Mouse (Mus musculus) gastrocnemius, postnatal 14 days (tissue): Measurements from ENCODE around the gene Plpp7. TPM values are rescaled to one million over a fixed set of nuclear protein-coding genes. Genes with fewer than 3 reads are reported as not detected.

Source experiments
- DNase-seq: peaks from one replicate; pipeline ENCODE4 v3.0.0; 2021; ENCODE audit warnings: mixed read lengths
- intact Hi-C: fragments of 180-260 bp; cut with DNase I; formaldehyde crosslinking; loops from one replicate; pipeline ENCODE4 v1.15.1; 2025; ENCODE audit warnings: low total_unique reads
- long read RNA-seq, 2 experiments: library from polyadenylated mRNA; stranded (forward); transcript quantifications; one replicate each; pipeline ENCODE4 v2.0.0; 2021
- total RNA-seq, 2 experiments: library from RNA; stranded (reverse); gene quantifications; 2 replicates each; pipeline ENCODE4 v1.2.3; 2021

Plpp7 gene
- 100 to 1,000 TPM in 1 of 2 experiments, 10 to 100 TPM in 1; 87.5 to 102 TPM for total RNA-seq
- long read RNA-seq, experiment 1, transcript Plpp7-201 (2 exons, 1,947 nt) = major isoform, 98 of 108 reads
- long read RNA-seq, experiment 1, partial matches to known transcripts = 0 of 108 reads
- long read RNA-seq, experiment 1, other reads (novel, unspliced or antisense) = 8 of 108 reads
- long read RNA-seq, experiment 2, transcript Plpp7-201 (2 exons, 1,947 nt) = major isoform, 152 of 161 reads
- long read RNA-seq, experiment 2, partial matches to known transcripts = 6 of 161 reads
- long read RNA-seq, experiment 2, other reads (novel, unspliced or antisense) = 3 of 161 reads

DNA sequence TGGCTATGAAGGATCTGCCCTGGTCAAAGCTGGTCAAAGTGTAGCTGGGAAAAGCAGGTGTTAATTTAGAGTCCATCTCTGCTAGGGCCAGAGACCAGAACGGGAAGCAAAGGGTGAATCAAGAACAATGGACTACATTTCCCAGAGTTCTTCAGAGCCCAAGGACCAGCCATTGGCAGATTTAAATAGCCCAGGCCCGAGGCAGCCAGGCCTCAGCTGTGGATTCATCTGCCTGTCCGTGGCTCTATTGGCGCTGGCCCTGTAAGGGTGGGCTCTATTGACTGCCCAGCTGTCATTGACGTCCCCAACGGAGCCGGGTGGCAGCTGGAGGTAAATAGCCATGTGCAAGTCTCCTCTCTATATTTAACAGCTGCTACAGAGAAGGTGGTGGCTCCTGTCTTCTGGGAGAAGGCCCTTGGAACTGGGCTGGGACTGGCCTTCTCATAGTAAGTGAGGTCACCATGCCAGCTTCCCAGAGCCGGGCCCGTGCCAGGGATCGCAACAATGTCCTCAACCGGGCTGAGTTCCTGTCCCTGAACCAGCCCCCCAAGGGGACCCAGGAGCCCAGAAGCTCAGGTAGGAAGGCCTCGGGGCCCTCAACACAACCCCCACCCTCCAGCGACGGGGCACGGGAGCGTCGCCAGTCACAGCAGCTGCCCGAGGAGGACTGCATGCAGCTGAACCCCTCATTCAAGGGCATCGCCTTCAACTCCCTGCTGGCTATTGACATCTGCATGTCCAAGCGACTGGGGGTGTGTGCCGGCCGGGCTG, at the start of gene Plpp7:
Gene Plpp7 (plus strand): TSS at position 178 of the 771 bp plus-strand sequence.
- intact Hi-C loops = no loop called here
- peak; percentile 86 for DNase-seq

DNA sequence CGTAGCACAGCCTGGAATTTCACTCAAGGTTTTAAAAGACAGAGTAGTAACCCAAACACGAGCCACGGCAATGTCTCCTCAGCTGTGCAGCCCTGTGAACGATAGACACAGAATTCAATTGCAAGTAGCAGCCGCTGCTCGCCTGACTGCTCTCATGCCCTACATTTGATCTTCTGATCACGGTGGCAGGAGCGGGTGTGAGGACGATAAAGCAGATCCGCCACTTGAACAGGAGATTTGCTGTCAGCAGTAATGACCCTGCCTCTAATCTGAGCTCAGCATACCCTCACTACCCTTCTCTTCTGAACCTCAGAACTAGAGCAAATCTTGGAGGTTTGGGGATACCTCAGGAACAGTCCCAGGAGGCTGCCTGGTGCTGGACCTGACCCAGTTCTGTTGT, 49.3 kb upstream of the Plpp7 start:
- no peak for DNase-seq
- intact Hi-C loops = no loop called here

DNA sequence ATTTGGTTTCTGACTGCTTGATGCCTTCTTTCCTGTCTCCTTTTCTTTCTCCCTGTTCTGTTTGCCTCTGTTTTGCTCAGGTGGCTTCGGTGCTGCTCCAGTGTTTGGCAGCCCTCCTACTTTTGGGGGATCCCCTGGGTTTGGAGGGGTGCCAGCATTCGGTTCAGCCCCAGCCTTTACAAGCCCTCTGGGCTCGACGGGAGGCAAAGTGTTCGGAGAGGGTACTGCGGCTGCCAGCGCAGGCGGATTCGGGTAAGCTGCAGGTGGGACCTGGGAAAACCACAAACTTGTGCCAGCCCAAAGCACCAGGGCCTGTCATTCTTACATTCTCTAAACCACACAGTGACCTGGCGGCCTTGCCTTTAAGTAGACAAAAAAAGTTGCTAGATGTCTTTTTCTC, 48.0 kb upstream of the Plpp7 start:
- intact Hi-C loops = no loop called here
- DNase-seq = no peak

DNA sequence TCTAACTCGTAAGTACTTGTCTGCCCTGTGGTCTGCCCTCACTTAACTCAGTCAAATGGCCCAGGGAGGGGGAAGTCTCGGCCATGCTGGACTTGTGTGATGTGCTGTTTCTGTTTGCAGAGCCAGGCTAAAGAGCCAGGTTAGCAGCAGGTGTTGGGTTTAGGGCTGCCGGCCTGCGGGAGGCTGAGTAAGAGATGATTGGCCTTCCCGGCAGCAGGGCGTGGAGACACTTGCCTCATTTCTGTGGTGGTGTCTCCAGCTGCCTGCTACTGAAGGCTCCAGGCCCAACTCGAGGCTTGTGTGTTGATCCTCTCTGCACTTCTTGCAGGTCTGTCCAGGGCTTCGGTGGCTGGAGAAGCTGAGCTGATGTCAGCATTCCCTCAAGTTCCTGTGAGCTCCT, 43.5 kb upstream of the Plpp7 start:
- no peak for DNase-seq
- intact Hi-C loops = no loop called here

DNA sequence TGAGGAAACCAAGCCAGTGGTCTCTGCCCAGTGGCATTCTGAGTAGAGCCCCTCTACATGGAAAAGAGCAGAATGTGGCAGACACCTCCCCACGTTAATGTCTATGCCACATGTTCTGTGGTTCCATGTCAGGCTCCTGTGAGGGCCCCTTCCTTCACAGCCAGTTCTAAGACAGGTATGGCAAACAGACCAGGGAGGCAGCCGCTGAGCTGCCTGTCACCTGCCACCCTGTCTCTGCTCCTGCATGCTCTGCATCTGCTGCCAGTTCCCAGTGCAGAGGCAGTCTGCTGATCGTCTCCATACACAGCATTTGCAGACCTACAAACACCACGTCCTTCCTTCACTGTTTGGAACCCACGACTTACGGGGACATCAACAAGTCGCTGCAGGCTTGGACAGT, 42.9 kb upstream of the Plpp7 start:
- no peak for DNase-seq
- intact Hi-C loops = no loop called here

DNA sequence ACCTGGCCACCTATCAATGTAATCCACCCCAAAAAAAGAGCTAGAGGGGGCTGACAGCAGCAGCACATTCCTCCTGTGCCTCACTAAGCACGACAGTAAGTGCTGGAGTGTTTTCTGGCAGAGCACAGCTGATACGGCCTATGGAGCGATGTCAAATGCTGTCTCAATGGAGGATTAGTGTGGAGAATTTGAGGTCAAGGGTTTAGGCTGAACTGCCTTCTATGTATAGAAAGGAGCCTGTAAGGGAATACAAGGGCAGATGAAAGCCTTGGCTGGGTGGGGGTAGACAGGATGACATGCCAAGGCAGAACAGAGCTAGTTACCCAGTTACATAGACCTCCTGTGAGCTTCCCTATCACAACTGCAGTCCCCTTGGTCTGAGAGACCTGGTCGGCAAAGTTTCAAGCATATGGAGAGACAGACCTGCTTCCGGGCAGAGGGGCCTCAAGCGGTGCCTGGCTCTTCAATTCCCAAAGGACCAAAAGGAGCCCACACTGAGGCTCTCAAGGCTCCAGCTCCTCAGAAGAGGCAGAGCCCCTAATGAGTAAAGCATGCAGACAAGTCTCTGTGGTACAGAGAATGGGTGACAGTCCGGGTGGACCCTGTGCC, 39.9 kb upstream of the Plpp7 start:
- intact Hi-C loops = no loop called here
- DNase-seq = no peak

DNA sequence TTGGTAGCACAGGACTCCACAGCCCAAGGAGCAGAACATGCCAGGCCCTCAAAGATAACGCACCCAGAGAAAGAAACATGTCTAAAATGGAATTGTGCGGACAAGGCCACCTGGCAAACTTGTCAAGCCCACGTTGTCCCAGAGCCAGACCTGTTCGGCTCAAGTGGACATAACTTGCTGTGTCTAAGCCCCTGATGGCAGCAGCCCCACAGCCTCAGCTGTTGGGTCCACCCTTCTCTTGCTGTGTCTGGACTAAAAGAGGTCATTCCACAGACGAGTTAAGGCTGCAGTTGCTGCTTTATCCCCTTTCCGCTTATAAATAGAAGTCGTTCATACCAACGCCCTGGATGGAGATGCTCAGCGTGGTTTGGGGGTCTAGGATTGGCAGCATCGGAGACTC, 38.8 kb upstream of the Plpp7 start:
- DNase-seq = no peak
- intact Hi-C loops = no loop called here

DNA sequence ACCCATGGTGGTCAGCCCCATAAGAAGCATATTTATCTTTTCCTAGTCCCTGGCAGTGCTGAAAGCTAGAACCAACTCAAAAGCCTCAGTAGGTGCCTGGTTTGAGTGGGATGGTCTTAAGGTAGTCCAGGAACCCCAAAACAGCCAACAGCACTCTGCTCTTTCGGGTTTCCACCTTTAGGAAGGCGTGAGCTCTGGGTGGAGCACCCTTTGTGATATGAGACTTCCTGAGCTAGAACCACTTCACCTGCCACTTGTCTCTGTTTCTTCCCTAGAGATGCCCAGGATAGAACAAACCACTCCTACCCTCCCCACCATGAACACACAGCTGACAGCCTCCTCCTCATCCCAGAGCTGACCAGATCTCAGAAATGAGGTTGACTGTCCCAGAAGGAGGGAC, 38.0 kb upstream of the Plpp7 start:
- intact Hi-C loops = no loop called here
- no peak for DNase-seq

DNA sequence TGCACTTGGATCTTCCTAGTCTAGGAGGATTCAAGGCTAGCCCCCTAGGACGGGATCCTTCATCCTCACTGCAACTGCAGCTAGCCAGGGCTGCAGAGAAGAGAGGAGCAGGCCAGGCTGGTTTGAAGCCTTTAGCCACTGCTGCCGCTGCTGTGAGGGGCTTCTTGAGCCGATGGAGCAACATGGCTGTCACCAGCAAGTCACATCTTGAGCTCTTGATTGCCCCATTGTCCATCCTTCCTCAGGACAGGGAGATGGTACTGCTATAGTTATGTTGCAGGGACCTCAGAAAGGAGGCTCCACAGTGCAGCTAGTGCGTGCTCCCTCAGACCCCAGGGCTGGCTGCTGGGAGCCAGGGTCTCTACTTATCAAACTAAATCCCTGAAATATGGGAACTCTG, 37.5 kb upstream of the Plpp7 start:
- DNase-seq = no peak
- intact Hi-C loops = no loop called here

DNA sequence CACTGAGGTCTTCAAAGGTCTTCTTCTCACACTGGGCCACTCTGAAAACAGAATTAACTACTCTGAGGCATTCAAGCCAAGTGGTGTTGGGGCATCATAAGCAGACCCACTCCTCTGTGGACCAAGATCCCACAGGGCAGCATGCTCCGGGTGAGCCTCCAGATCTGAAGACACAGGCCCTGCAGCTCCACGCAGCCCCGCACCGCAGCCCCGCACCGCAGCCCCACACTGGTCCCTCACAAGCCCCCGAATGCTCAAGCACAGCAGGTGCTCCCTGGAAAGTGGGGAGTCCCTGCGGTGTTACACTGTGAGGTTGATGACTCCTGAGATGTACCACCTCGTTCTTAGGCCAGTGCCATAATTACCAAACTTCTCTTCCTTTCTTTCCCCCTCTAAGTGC, 37.1 kb upstream of the Plpp7 start:
- no peak for DNase-seq
- intact Hi-C loops = no loop called here

DNA sequence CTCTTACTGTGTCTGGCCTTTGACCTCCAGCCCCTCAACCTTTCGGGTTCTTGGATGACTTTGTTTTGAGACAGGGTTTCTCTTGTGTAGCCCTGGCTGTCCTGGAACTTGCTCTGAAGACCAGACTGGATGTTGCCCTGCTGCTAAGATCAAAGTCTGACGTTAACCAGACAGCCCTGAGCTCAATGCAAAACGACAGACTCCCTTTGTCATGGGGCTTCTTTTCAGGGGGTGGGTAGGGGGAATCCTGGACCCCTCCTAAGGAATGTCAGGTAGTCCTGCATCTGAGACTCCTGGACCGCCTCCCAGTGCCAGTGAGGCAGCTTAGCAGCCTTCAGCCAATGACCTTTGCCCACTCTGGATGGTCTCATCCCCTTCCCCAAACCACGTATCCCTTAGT, 36.6 kb upstream of the Plpp7 start:
- intact Hi-C loops = no loop called here
- no peak for DNase-seq

DNA sequence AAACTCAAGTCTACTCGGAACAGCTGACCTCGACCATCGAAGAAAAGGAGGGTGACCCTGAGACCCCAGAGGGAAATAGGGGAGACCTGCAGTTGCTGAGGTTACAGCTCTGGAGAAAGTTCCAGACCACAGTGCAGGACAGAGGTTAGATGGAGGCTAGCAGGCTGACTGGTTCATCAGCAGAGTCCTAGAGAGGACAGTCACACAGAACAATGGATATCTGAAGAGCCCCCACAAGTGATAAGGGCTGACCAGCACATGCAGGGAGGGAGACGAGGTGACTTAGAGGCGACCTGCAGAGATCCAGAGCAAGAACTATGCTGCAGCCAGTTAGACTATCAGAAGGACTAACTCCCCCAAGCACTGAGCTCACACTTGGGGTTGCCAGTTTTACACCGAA, 35.7 kb upstream of the Plpp7 start:
- intact Hi-C loops = no loop called here
- DNase-seq = no peak

DNA sequence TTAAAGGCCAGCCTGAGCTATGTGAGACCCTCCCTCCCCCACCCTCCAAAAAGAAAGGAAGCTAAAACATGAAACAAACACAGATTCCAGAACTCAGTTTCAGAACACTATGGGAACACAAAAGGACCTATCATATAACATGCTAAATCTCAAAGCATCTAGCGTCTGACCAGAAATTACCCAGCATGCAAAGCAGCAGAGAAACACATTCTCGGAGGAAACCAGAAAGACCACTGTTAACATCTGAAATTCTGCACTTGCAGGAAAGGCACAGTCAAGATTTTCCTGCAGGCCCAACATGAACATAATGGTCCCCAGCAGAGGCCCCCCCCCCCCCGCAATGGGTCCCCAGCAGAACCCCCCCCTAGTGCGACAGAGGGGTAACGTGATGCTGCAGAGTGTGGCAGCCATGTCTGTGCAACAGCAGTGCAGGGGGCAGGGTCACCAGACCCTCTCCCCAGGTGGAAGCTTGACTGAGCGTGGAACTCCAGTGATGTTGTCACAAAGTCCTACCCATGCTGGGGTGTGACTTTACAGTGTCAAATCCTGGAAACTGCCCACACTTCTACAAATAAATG, 35.0 kb upstream of the Plpp7 start:
- no peak for DNase-seq
- intact Hi-C loops = no loop called here

DNA sequence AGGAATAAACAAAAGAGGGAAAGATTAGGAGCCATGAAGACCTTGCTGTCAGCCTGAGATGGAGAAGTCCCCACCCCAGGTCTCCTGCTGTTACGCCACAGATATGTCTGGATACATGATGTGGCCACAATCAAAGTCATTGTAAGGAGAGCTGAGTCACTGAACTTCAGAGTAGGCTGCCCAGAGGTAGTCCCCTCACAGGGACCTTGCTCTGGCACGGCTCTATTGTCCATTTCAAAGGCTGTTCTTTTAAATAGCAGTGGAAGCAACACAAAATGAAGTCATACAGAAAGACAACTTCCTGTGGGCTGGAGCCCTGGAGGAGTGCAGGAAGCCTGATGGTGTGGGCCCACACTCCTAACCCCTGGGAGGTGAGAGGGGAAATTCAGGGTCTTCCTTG, 34.1 kb upstream of the Plpp7 start:
- DNase-seq = no peak
- intact Hi-C loops = no loop called here

DNA sequence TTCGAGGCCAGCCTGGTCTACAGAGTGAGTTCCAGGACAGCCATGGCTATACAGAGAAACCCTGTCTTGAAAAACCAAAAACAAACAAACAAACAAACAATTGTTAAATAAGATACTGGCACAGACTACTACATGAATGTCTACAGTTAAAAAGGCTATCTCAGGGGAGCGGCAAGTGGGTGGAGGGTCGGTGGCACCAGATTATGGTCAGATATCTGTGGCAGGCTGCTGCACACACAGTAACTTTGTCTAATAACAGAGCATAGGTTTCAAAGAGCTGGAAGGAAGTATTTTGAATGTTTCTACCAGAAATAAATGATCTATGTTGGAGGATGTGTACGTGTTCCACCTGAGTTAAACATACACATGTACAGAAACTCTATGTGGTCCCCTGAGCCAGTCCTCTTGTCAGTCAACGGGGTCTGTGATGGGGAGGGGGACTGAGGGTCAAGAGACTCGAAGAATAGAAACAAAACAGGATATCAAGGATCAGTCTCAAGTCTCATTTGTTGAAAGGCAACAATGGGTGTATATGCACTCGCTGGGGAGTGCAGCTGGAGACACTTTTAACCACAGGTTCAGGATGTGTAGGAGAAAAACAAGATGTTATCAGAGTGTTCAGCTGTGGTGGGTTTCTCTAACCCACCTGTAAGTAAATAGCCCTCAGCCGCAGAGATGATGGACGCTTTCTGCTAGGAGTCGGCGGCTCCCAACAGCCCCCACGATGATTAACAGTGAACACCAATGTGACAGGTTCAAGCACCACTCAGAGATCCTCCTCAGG, 33.4 kb upstream of the Plpp7 start:
- intact Hi-C loops = no loop called here
- DNase-seq = no peak

DNA sequence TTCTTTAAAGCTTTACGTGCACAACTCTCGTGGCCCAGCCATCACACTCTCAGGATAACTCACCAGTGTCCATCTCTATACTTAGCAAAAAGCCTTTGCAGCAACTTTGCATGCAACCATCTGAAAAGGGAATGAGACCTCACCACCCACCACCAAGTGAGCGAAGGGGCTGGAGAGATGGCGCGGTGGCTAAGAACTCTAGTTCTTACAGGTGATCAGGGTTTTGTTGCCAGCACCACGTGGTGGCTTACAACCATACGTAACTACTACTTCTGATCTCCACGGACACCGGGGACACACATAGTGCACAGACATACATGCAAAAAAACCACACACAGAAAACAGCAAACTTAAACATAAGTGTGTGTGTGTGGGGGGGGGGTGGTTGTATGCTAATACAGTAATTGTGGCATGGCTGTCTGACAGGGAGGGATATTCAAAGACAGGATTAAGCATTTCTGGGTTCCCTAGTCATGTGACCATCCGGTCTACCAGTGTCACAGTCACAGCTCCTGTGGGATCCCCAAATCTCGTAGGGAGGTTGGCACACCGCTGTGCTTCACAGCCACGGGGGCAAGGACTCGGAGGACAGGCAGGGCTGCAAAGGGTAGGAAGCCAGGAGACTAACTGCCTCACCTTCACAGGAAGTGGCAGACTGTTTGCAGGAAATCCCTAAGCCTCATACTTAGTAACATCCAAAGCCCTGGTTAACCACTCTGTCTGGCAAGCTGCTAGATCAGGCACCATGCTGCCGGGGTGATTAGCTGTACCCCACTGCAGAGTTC, 32.5 kb upstream of the Plpp7 start:
- intact Hi-C loops = no loop called here
- DNase-seq = no peak

DNA sequence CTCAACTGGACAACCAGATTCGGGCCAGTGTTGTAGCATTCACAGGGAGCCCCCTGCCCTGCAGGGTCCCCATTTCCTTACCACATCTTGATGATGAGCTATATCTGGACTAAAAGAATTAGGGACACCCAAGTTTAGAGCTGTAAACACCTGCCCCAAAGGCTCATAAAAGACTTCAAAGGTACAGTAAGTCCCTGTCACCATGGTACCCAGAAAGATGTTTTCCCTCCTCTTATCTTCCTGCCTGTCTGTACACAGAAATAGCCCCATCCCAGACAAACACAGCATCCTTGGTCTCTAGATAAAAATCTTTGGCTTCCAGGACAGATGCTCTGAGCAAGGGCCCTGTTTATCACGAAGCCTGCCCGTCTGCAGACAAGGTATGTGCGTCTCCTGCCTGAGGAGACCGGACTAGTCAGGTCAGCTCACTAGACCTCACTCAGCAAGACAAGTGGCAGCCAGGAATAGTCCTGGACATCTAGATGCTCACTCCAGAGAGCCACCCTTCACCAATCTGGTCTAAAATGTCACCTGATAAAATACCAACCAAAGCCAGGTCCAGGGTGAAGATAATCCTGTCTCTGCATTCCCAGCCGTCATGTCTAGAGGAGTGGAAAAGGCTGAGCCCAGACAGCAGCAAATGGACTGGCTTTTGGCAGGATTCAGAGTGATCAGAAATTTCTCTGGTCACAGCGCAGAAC, 31.7 kb upstream of the Plpp7 start:
- intact Hi-C loops = no loop called here
- no peak for DNase-seq

DNA sequence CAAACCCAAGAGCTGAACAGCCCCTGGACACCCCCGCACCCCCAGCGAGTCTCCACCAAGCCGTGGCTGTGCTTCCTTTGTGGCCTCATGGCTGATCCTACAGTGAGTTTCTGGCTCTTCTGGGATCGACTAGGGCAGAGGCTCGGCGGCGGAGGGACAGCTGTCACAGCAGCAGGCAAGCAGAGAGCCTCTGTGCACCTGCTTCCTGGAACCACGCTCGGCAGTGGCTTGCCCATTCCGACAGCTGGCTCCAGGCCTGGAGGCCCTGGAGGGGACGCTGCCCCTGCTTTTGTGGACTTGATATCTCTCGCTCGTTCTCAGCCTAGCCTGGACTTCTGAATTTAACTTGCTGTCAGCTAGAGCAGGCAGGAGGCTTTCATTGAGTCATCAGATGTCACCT, 30.4 kb upstream of the Plpp7 start:
- intact Hi-C loops = no loop called here
- peak; percentile 75 for DNase-seq
